Mouse (Mus musculus): ENCODE results near the gene Pou2f1. TPM values are rescaled to one million over a fixed set of nuclear protein-coding genes. Genes with fewer than 3 reads are reported as not detected.

Gene Pou2f1
- polyA plus RNA-seq, 1 experiment = 10.8 TPM

DNA sequence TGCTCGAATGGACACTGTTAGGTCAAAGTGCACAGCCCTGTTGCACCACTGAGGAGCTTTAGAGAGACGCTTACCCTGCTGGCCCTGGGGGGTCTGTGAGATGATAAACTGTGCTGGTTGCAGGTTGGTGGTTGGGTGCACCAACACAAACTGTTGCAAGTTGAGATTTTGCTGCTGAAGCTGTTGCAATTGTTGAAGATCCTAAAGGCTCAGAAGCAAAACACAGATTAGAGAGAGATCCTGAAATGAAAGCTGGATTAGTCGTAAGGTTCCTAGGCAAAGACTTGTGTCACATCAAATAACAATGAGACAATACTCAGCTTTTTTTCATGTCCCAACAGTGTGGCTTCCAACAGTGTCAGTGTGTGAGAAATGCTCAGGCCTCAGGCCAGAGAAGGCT lies 93.7 kb downstream of the Pou2f1 start:
- Histone ChIP-seq H3K4me3 (ENCODE audit: insufficient read depth, low read depth, low read length) (no peak overlapping the region), H3K27me3 (replicated peaks; ENCODE audit: control insufficient read depth, insufficient read depth, low read length) (no peaks in the 10 kb centered on the region), H3K4me1 (ENCODE audit: control insufficient read depth, insufficient read depth, low read length) (no peaks in the 10 kb centered on the region), H3K27ac (ENCODE audit: insufficient read depth, low read depth, low read length) (no peak overlapping the region), H3K36me3 (ENCODE audit: control insufficient read depth, insufficient read depth, low read length) (no peaks in the 10 kb centered on the region; the same call in 1 of the 2 replicates)
- no peak for DNase-seq
- no peak for TF ChIP-seq CTCF (conservative IDR thresholded peaks at IDR 0.05; ENCODE audit: insufficient read depth, insufficient read length, low read depth, low read length)
- TF ChIP-seq POLR2A (IDR thresholded peaks at IDR 0.05; ENCODE audit: low read depth, low read length) = no peak
- 70% methylated on average over 3 of the region's 3 CpGs for WGBS

DNA sequence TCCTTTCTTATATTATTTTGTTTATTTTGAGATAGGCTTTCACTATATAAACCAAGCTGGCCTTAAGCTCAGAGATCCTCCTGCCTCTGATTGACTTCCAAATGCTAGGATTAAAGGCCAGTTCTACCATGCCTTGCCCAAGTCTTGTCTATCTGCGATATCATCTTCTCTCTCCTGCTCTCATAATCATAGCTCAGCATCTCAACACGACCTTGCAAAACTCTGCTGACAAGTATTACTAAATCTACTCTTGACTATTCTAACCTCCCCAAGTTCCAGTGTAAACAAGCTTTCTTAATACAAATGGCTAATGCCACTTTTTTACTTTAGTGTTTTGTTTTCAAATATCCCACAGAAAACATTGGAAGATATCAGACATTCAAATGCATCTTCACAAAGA lies 94.3 kb downstream of the Pou2f1 start:
- DNase-seq = no peak
- TF ChIP-seq POLR2A (IDR thresholded peaks at IDR 0.05; ENCODE audit: low read depth, low read length) = no peak
- TF ChIP-seq CTCF (conservative IDR thresholded peaks at IDR 0.05; ENCODE audit: insufficient read depth, insufficient read length, low read depth, low read length) = no peak
- Histone ChIP-seq H3K27ac (ENCODE audit: insufficient read depth, low read depth, low read length) (no peak overlapping the region), H3K4me3 (ENCODE audit: insufficient read depth, low read depth, low read length) (no peak overlapping the region), H3K36me3 (ENCODE audit: control insufficient read depth, insufficient read depth, low read length) (no peaks in the 10 kb centered on the region; the same call in 1 of the 2 replicates), H3K4me1 (ENCODE audit: control insufficient read depth, insufficient read depth, low read length) (no peaks in the 10 kb centered on the region), H3K27me3 (replicated peaks; ENCODE audit: control insufficient read depth, insufficient read depth, low read length) (no peaks in the 10 kb centered on the region)
- WGBS = 89% methylated on average over 2 of the region's 2 CpGs

DNA sequence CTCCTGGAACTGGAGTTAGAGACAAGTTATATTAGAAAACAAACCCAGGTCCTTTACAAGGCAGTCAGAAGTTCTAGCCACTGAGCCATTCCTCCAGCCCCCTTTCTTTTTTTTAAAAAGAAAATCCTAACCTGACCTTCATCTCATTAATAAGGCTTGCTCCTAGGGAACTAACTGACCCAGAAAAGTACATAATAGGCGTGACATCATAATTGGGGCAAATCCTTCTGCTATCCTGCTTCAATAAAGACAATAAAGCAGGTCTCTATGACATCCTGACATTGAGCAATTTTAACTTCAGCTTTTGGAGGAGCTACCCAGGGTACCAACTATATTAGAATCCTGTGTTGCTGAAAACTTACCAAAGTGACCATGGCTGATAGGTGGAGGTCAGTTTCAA lies 98.9 kb downstream of the Pou2f1 start:
- Histone ChIP-seq H3K27me3 (replicated peaks; ENCODE audit: control insufficient read depth, insufficient read depth, low read length) (no peaks in the 10 kb centered on the region), H3K27ac (ENCODE audit: insufficient read depth, low read depth, low read length) (no peak overlapping the region), H3K4me1 (ENCODE audit: control insufficient read depth, insufficient read depth, low read length) (no peaks in the 10 kb centered on the region), H3K36me3 (ENCODE audit: control insufficient read depth, insufficient read depth, low read length) (no peaks in the 10 kb centered on the region; the same call in 1 of the 2 replicates), H3K4me3 (ENCODE audit: insufficient read depth, low read depth, low read length) (no peak overlapping the region)
- DNase-seq = no peak
- WGBS = 98% methylated on average over 1 of the region's 1 CpGs
- TF ChIP-seq CTCF (conservative IDR thresholded peaks at IDR 0.05; ENCODE audit: insufficient read depth, insufficient read length, low read depth, low read length) (no peak), POLR2A (IDR thresholded peaks at IDR 0.05; ENCODE audit: low read depth, low read length) (no peak)

DNA sequence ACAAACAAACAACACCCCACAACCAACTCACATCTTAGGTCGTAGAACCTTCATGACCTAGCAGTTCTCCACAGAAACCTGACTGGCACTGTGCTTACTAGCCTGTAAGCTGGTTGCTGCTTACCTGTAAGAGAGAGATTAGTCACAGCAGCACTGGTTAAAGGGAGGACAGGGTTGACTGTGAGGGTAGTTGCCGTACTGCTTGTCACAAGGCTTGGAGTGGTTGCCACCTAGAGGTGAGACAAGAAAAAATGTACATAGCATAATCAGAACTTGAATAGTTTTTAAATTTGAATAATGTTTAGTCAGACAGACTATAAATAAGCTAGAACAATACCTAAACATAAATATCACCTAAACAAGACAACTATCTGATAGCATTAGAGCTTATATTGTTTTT lies 110.8 kb downstream of the Pou2f1 start:
- Histone ChIP-seq H3K27ac (ENCODE audit: insufficient read depth, low read depth, low read length) (no peak overlapping the region), H3K4me1 (ENCODE audit: control insufficient read depth, insufficient read depth, low read length) (no peaks in the 10 kb centered on the region), H3K4me3 (ENCODE audit: insufficient read depth, low read depth, low read length) (no peak overlapping the region), H3K27me3 (replicated peaks; ENCODE audit: control insufficient read depth, insufficient read depth, low read length) (0 out of 2 replicates have a peak, but pooled peaks cover 1% of the 10 kb centered on the region), H3K36me3 (ENCODE audit: control insufficient read depth, insufficient read depth, low read length) (peaks cover 11% of the 10 kb centered on the region)
- TF ChIP-seq POLR2A (IDR thresholded peaks at IDR 0.05; ENCODE audit: low read depth, low read length) = no peak
- 0 out of 2 replicates have a peak, but pooled peaks have one; percentile 17 for TF ChIP-seq CTCF (conservative IDR thresholded peaks at IDR 0.05; ENCODE audit: insufficient read depth, insufficient read length, low read depth, low read length)
- no peak for DNase-seq
- 79% methylated on average over 2 of the region's 2 CpGs for WGBS

GRCm38 (mm10) chr1:165882146-165882900 lies 120.2 kb downstream of the Pou2f1 start:
- WGBS = 79% methylated on average over 8 of the region's 8 CpGs
- Histone ChIP-seq H3K27ac (ENCODE audit: insufficient read depth, low read depth, low read length) (no peak overlapping the region), H3K4me3 (ENCODE audit: insufficient read depth, low read depth, low read length) (no peak overlapping the region), H3K27me3 (replicated peaks; ENCODE audit: control insufficient read depth, insufficient read depth, low read length) (no peaks in the 10 kb centered on the region), H3K36me3 (ENCODE audit: control insufficient read depth, insufficient read depth, low read length) (peaks cover 2% of the 10 kb centered on the region; the same call in 1 of the 2 replicates), H3K4me1 (ENCODE audit: control insufficient read depth, insufficient read depth, low read length) (no peaks in the 10 kb centered on the region)
- TF ChIP-seq POLR2A (IDR thresholded peaks at IDR 0.05; ENCODE audit: low read depth, low read length) (no peak), CTCF (conservative IDR thresholded peaks at IDR 0.05; ENCODE audit: insufficient read depth, insufficient read length, low read depth, low read length) (no peak)
- no peak for DNase-seq

DNA sequence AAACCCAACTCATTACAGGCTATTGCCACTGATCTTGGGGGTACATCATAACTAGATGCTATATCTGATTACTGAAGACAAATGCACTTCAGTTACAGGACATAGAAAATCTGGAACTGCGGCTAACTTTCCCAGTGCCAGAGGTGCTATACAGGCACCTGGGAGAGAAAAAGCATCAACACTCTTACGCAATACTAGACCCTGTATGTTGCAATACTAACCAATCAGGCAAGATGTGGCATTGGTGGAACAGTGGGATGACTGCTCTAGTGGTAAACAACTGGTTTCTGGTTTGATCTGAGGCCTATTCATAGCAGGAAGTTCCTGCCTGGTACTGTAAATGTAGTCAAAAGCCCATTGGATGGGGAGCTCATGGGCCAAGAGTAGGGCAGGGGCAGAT lies 123.7 kb downstream of the Pou2f1 start:
- H3K4me3 ChIP-seq (ENCODE audit: insufficient read depth, low read depth, low read length) = no peak overlapping the region
- 100% methylated on average over 2 of the region's 2 CpGs for WGBS
- no peaks in the 10 kb centered on the region for H3K27me3 ChIP-seq (replicated peaks; ENCODE audit: control insufficient read depth, insufficient read depth, low read length)
- TF ChIP-seq CTCF (conservative IDR thresholded peaks at IDR 0.05; ENCODE audit: insufficient read depth, insufficient read length, low read depth, low read length) = no peak
- TF ChIP-seq POLR2A (IDR thresholded peaks at IDR 0.05; ENCODE audit: low read depth, low read length) = no peak
- no peak for DNase-seq
- peaks cover 2% of the 10 kb centered on the region; the same call in 1 of the 2 replicates for H3K36me3 ChIP-seq (ENCODE audit: control insufficient read depth, insufficient read depth, low read length)
- H3K27ac ChIP-seq (ENCODE audit: insufficient read depth, low read depth, low read length) = no peak overlapping the region
- H3K4me1 ChIP-seq (ENCODE audit: control insufficient read depth, insufficient read depth, low read length) = no peaks in the 10 kb centered on the region

DNA sequence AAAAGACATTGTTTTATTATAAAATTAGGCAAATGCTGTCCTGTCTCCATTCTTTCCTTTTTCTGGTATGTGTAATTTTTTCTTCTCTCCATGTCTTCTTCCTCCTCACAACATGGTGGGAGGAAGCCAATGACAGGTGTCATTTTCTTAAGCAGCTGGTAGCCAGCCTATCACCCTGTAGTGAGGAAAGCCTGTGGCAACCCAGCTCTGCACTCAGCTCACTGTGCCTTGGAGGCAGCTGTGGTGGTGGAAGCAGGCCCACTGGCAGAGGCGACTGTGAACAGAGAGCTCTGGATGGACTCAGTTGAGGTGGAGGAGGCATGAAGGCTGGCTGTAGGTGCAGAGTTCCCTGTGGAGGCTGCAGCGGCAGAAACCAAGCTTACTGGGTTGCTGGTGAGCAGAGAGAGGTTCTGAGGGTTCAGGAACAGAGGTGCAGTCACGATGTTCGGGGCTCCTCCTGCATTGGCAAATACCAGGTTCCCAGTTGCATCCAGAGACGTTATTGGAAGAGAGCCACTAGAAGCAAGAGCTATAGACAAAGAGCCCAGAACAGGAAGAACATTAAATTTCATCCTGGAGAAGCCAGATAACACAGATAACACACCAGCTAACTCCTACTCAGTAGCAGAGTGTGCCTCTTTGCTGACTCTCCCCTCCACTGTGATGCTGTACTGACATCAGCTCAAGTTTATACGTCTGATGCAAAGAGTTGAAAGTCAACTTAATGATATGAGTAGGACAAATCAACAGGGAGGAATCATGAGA lies 126.8 kb downstream of the Pou2f1 start:
- Histone ChIP-seq H3K27ac (ENCODE audit: insufficient read depth, low read depth, low read length) (no peak overlapping the region), H3K27me3 (replicated peaks; ENCODE audit: control insufficient read depth, insufficient read depth, low read length) (no peaks in the 10 kb centered on the region), H3K4me3 (ENCODE audit: insufficient read depth, low read depth, low read length) (no peak overlapping the region), H3K36me3 (ENCODE audit: control insufficient read depth, insufficient read depth, low read length) (peaks cover 2% of the 10 kb centered on the region; the same call in 1 of the 2 replicates), H3K4me1 (ENCODE audit: control insufficient read depth, insufficient read depth, low read length) (no peaks in the 10 kb centered on the region)
- 89% methylated on average over 6 of the region's 6 CpGs for WGBS
- no peak for DNase-seq
- TF ChIP-seq CTCF (conservative IDR thresholded peaks at IDR 0.05; ENCODE audit: insufficient read depth, insufficient read length, low read depth, low read length) = no peak
- TF ChIP-seq POLR2A (IDR thresholded peaks at IDR 0.05; ENCODE audit: low read depth, low read length) = no peak
